Mouse (Mus musculus): ENCODE results near the gene Upp2.

Gene Upp2

DNA sequence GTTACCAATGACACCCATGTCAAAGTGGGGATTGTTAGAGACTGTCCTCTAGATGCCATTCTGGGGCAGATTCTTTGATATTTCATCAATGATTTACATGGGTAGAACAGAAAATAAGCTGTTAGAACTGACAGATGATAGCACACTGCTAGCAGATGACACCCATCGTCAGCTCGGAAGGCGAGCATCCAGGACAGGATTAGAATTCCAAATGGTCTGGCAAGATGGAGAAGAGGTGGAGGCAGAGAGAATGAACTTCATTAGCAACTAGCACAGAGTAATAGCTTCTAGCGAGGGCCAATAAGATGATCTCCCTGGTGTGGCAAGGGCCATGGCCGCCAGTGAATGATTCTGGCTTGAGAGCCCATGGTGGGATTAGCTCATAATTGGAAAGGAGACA lies 48.7 kb downstream of the Upp2 start:
- DNase-seq (ENCODE audit: low spot score), result no peak

DNA sequence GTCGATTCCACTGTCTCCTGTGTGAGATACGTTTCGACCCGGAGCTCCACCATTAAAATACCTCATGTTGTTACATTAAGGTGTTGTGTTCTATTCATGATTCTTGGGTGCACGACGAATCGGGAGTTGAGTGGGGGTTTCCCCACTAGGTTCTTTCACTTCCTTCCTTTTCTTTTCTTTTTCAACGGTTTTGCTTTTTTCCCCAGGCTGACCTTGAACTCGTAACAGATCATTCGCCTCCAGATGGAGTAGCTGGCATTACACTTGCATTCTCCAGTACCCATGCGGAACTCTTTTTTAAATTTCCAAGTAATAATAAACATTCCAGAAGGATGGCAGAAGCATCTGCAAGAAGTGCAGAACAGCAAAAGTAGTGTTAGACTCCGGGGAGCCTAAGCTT lies 58.1 kb downstream of the Upp2 start:
- DNase-seq (ENCODE audit: low spot score), result no peak

DNA sequence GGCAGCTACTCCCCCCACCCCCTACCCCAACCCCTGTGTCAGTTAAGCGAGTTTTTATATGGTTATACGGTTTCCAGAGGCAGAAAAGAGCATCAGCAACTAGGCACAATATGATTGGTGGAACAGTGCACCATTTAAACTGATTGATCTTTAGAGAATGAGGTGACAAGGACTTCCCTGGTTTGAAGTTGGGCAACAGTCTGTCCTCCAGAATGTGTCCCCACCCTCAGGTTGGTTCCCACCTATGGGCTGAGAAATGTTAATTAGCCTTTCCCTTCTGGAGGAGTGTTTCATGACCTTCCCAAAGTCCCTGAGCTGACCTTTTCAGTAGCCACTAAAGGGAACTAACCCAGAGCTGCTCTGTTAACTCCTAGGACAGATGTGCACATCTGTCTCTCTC lies 58.6 kb downstream of the Upp2 start:
- no peak for DNase-seq (ENCODE audit: low spot score)

DNA sequence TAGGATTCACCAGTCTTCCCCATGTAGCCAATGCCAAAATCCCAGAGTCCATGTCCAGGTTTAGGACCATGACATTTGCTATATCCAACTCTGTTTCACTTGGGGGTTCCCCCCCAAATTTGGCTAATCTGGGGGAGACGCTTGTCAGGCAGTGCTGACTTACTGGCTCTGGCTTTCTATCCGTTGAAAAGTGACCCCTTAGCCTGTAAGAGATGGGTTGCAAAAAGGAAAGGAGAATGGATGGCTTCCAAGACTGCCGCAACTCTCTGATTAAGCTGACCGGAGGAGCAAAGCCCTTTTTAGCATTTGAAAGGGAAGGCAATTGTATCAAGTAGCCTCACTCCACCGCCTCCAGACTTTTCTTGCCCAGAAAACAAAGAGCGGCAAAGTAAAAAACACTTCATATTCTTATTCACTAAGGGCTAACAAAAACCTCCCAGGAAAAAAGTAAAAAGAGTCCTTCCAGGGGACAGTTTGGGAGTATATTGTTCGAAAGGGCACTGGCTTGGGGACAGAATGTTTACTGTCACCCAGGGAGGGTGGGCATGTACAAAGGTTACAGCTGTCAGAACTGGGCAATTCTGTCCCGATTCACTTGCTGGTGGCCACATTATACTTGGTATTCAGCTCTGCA lies 59.2 kb downstream of the Upp2 start:
- DNase-seq (ENCODE audit: low spot score), result no peak

DNA sequence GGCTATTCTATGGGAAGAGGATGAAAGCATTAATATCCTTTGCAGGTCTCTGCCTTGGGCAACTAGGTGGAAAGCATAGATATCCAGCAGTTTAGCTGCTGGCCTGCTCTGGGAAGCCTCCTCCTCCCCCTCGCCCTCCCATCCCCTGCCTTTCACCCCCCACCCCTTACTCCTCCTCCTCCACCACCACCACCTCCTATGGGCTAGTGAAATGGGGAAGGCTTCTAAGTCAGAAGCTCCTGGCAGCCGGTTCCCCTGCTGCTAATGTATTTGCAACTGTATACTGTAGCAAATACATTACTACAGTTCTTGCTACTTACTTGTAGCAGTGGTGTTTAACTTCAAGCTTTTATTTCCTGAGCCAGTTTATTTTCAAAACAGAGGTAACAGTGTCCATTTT lies 60.9 kb downstream of the Upp2 start:
- no peak for DNase-seq (ENCODE audit: low spot score)

DNA sequence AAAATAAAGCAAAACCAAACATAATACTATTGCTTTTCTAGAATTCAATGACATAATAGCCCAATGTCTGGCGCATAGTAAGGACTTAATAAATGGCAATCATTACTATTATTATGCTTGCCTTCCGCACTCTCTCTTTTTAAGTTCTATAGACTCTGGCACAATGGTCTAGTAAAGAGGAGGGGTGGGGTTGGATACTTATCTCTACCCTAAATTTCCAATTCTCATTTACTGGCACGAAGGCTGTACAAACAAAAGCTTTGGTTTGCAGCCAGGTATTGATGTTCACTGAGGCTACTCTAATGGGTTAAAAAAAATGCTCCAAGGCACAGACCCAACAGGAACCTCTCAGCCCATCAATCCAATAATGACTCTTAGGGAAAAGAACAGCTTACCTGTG lies 61.9 kb downstream of the Upp2 start:
- no peak for DNase-seq (ENCODE audit: low spot score)

DNA sequence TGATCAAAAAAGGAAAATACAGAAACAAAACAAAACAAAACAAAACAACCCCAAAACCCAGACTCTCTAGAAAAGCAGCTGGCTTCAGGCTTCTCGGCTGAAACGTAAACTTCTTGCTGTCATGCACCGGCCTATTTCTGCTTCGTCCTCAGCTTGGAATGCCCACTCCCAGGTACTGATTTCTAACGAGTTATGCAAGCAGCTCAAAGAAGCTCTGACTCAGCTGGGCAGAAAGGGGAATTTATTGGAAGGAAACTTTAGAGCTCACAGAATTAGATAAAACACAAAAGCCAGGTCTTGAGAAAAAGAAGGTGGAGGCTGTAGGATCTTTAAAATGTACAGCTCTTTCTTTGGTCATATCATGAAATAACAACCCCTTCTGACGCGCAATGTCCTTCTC lies 62.3 kb downstream of the Upp2 start:
- no peak for DNase-seq (ENCODE audit: low spot score)

DNA sequence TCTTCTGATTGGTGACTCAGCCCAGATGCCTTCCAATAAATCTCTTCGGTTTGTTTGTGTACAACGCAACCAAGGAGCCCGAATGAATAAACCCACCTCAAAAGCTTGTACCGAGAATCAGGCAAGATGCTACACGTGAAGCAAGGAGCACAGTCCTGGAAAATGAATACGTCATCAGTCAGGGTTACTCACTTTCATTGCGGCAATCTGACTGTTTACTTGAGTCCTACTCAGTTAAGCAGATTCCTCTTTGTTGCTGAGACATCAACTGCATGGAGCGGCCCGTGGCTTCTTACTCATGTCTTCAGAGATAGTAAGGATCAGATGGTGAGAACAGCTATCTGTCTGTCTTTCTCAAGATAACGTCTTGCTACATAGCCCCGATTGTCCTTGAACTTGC lies 66.7 kb downstream of the Upp2 start:
- no peak for DNase-seq (ENCODE audit: low spot score)

DNA sequence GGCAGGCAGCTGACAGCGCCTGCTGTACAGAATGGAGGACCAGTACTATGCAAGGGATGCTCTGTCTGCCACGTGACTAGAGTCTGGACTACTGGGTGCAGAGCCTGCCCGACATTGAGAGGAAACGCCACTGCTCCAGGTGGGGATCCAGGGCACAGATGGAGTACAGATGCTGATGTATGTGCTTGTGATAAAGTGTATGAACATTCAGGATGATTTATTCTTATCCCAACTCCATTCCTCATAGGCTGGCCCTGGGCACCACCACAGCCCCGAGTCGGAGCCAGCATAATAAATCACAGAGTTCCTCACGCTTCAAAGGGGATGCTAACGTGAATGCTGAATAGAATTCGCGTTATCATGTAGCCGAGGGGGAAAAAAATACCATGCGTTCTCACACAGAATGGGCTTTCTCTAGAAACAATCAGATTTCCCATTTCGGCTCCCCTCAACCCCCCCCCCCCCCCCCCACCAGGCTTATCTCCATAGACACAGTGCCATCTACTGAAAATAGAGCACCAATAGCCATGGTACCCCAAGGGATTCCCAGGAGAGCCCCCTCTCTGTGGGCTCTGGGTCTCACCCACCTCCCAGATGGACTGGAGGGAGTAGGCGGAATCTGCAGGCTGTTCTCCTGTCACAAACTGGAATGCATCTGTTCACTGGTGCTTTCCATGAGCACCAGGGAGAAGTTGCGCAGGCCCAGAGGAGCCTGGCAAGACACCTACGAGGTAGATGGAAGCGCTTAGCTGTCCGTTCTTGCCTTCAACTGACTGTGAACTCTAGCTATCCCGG lies 74.9 kb downstream of the Upp2 start:
- no peak for DNase-seq (ENCODE audit: low spot score)

DNA sequence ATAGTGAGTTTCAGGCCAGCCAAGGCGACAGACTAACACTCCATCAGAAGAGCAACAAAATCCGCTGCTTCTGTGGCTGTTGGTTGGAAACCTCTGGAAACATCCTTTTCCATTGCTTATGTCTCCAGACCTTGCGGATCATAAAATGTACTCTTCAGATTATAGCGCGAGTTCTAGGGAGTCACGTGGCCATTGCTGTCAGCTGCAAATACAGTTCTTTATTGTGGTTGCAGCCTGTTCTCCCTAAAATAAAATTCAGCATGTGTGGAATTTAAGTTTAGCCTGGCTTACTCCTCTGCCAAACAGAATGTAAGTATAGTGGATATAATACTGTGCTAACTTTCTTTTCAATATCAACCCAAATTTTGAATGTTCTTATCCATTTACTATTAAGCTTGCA lies 78.6 kb downstream of the Upp2 start:
- no peak for DNase-seq (ENCODE audit: low spot score)

DNA sequence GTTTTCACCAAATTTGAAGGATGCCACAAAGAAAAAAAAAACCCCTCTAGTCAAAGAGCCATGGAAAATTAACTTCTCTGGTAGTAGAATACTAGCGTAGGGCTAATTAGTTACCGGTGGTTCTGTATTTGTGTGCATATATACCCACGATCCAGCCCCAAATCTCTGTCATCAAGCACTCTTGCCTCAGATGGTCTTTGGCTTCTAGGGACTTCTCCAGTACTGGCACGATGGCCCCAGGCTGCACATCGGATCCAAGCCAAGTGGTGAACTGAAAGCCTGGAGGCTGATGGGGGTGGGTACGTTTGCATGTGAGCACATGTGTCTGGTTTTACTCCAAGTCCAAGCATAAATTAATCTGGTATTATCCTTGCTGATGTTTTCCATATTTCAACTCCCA lies 88.1 kb downstream of the Upp2 start:
- DNase-seq (ENCODE audit: low spot score), result no peak

DNA sequence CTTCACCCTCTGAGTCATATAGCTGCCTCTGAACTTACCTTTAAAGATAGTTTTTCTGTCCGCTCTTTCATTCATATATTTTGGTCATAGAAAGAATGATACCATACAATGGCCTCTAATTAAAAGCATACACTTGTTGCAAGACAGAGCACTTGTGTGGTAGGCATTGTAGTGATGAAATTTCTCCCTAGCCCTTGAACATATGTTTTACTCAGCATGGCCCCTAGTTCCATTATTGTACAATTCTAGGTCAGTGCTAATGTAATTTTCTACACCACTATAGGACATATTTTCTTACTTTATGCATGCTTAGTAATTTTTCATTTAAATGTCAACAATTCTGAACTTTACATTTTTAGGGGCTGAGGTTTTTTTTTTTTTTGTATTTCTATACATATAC lies 89.9 kb downstream of the Upp2 start:
- no peak for DNase-seq (ENCODE audit: low spot score)

DNA sequence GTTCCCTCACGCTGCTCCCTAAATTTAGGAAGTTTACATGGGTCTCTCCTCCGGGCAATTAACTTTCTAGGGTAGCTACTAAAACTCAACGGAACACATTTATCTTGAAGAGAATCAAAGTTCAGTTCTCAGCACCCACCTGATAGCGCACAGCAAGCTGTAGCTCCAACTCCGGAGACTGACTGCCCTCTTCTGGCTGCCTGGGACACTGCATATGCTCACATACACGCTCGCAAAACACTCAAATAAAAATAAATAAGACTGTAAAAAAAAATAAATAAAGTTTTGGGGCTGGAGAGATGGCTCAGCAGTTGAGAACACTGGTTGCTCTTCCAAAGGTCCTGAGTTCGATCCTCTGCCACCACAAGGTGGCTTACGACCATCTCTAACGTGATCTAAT lies 90.8 kb downstream of the Upp2 start:
- no peak for DNase-seq (ENCODE audit: low spot score)

DNA sequence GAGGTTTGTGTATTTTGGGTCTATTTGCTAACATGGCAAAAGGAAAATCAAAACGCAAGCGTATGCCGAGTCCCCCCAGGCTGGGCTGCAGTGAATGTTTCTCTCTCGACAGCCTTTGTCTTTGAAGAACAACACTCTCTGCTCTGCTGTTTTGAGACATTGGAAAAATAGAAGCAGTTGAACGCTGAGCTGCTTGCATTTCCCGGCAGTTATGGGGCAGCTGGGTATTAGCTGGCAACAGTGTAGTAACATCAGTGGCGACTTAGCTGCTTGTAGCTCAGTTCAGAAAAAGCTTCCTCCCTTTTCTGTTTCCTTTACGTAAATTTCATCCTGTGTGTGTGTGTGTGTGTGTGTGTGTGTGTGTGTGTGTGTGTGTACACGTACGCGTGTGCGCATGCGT lies 93.5 kb downstream of the Upp2 start:
- no peak for DNase-seq (ENCODE audit: low spot score)

DNA sequence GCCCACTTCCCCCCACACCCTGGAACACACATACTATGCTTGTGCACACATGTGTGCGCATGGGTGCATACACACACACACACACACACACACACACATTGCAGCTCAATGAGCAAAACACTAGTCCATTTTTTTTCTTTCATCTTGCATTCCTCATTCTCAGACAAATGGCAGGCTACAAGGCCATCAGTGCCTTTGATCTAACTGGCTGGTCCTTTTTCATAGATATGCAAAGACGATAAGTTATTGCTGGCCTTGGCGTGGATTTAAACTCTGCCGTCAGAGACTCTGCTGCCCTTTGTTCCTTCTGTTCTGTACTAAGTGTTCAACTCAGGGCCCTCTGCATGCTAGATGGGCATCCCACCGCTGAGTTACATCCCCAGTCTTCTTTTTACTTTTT lies 94.0 kb downstream of the Upp2 start:
- no peak for DNase-seq (ENCODE audit: low spot score)

DNA sequence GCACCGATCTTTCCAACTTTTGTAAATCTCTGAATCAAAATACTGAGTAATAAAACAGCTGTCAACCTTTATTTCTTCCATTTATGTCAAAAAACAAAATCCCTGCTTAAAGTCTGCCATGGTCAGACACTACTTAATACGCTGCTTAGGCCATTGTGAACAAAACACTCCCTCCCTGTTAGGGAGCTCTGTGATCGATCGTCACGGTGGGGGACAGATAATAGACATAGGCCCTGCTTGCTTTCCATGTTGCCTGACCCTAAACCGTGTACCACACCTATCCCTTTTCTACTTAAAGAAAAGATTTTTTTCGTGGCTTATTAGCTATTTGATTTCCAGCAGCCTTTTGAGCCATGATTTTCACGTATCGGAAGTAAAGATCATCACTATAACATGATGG lies 95.6 kb downstream of the Upp2 start:
- no peak for DNase-seq (ENCODE audit: low spot score)

DNA sequence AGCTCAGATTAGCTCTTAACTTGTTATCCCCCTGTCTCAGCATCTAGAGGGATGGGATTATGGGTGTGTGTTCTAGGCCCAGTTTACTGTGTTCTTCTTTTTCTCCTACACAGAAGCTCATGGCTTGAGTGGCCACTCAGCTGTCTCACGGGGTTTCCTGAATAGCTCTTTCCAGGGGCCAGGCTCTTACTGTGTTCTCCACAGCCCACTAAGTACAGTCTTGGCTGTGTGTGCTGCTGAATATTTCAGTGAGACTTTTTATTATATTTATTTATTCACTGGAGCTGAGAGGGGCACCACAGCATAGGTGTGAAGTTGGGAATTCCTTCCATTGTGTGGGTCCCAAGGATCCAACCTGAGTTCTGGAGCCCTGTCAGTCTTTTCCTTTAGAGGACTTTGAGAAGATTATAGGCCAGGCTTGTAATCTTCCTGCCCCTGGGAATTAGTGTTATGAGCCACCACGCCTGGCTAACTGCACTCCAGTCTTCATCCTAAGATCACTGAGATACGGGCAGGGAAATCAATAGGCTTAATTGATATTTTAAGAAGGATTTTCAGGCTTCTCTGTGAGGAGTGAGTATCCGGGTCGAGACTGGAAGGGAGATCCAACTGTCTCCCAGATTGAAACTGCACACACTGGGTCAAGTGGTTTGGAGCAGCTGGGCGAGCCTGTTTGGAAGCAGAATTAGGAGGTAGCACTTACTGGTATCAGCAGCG lies 96.5 kb downstream of the Upp2 start:
- no peak for DNase-seq (ENCODE audit: low spot score)

DNA sequence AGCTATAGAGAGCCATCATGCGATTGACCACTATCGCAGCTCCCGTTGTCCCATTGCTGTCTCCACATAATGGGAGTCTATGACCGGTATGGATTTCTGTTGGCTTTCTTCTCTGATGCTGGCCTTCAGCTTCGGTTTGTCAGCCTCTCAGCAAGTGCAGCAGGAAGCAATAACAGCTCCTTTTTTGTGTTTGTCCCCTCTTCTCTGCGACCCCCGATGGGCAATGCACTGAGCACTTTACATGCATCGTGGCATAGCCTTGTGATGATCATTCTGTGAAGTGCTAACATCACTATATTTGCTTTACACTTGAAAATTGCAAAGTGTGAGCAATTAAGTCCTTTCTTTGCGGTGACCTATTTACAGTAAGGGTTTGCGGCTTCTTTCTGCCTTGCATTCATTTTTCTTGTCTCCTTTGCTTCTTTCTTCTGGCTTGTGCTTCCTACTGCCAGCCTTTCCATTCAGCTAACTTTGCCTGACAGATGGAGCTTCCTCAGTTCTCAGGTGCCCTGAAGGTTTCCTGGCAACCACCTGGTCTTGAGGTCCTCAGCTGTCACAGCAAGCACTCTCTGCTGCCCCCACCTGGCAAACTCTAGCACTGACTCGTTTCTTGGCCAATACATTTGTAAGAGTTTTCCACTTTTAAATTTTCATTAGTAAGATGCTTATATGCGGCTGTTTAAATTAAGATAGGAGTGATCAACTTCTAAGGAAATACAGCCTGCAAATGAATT lies 98.2 kb downstream of the Upp2 start:
- DNase-seq (ENCODE audit: low spot score), result no peak

DNA sequence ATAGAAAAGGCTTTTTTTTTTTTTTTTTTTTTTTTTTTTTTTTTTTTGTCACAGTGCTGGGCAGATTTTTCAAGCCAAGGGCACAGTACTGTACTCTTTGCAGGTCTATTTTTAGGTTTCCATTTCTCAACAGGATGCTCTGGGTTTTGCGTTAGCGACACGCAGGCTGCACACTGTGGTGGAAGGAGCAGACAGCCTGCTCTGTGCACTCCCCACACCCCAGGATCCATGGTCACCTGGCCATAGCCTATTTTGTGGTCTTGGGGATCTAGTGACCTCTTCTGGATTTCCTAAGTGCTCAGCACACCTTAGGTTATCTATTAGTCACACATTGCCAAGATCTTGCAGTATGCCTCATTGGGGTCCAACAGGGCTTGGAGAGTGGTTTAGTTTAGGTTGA lies 100.2 kb downstream of the Upp2 start:
- no peak for DNase-seq (ENCODE audit: low spot score)

DNA sequence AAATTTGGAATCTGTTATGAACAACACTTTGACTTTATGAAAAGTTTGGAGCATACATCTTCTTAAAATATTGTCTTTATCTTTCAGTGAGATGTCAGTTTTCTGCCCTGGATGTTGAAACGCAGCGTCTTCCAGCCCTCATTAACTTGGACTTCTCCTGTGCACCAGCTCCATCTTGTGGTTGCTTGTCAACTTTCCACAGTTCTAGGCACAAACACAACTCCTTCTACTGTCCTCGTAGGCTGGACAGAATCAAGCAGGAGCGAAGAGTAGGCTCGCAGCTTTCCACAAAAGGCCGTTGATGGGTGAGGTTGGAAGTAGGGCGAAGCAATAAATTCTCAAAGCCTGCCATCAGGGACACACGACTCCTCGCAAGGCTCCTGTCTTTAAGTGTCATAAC lies 100.9 kb downstream of the Upp2 start:
- DNase-seq (ENCODE audit: low spot score), result no peak

DNA sequence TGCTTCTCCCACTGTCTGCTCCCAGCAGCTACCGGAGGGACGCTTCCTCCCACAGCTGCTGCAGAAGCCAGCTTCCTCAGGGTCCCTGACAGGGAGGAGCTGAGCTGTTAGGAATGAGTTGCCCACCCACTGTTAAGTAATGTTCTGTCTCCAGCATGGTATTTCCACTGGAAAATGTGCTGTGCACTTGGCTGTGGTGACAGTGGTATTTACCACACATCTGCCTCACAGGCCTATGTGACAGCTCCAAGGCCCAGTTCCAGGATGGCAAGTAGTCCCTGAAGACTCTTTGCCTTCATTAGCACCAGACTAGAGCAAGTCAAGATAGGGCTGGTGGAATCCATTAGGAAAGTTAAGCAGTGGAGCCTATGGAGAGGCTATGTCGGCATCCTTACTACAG lies 102.0 kb downstream of the Upp2 start:
- DNase-seq (ENCODE audit: low spot score), result no peak

DNA sequence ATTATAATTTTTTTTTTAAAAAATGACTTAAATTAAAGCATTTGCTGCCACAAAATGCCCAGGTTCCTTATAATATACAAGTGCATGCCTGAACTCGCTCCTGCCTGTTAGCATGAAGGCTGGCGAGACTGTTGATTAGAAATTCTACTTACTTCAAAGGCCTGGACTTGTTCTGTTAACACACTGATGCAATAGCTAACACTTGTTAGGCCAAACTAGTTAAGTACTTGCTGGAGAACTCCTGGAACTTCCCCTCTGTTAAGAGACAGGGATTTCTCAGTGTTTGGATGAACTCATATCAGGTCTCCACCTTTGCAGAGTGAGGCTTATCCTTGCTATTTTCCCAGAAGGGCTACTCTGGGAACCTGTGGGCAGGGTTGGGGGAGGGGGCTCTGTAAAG lies 105.4 kb downstream of the Upp2 start:
- no peak for DNase-seq (ENCODE audit: low spot score)

DNA sequence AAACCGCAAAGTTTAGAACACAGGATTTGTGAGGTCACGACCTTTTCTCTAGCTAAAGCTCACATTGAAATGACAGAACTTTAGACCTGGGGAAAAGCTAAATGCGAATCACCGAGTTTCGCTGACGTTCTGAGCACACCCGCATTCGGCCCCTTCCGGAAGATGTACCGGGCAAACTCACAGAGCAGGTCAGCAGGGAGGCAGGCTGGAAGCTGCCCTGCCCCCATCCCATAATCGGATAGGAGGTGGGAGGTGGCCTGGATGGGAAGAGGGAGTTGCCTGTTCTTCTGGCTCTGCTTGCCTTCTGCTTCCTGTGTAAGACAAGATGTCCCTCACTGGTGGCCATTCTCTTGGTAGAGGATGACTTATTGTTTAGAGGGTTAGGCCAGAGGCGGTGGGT lies 112.9 kb downstream of the Upp2 start:
- DNase-seq (ENCODE audit: low spot score), result no peak

Data from spleen, adult 12 weeks (tissue).